12 mouse cellular contexts compared by ENCODE assay signal in genomic region chr14:55338010-55338409, GRCm38 (mm10).
DNase-seq lines count a peak whose midpoint lies in the region; ATAC-seq lines count a peak whose summit lies in the region.
"Had no signal": no experiment of that assay in that cellular context is flagged by ENCODE, and none has a peak within 500 bp of the region (broad histone marks: within the 10 kb centered on the region; RNA-seq: fewer than 3 reads in every experiment).

No protein-coding gene starts in this region.

- 75% methylated on average over 9 of the region's 9 CpGs for WGBS in limb, embryonic 12.5 days
- WGBS in limb, embryonic 10.5 days = 63% methylated on average over 9 of the region's 9 CpGs

- no peak overlapping the region for H3K9ac ChIP-seq in limb, embryonic 12.5 days (replicated peaks)
- H3K9ac ChIP-seq: midbrain, embryonic 12.5 days had no signal

- DNase-seq in cerebellum, postnatal 4 days (ENCODE audit: low spot score in 2 of 2) = no peak
- DNase-seq in limb, embryonic 10.5 days (ENCODE audit: low spot score) = no peak
- peak; percentile 40 to 59 for DNase-seq in cerebellum, postnatal 14 days
- no peak for DNase-seq in right cerebral cortex, postnatal 36 days (ENCODE audit: low spot score in 2 of 2)
- DNase-seq in left cerebral cortex, postnatal 10 days (ENCODE audit: extremely low spot score in 1 of 2, low spot score in 2 of 2) = no peak
- DNase-seq: spleen, adult 18-20 months had no signal

- H3K4me1 ChIP-seq in limb, embryonic 12.5 days (replicated peaks) = no peaks in the 10 kb centered on the region; the same call in 1 of the 2 replicates
- H3K4me1 ChIP-seq in limb, embryonic 10.5 days = no peaks in the 10 kb centered on the region
- H3K4me1 ChIP-seq in megakaryocyte, embryonic 14.5 days = peaks cover 63% of the 10 kb centered on the region

- H3K9me3 ChIP-seq in limb, embryonic 12.5 days = no peaks in the 10 kb centered on the region
- no peaks in the 10 kb centered on the region for H3K9me3 ChIP-seq in limb, embryonic 10.5 days (replicated peaks)
- no peaks in the 10 kb centered on the region for H3K9me3 ChIP-seq in megakaryocyte, embryonic 14.5 days
- H3K9me3 ChIP-seq: midbrain, embryonic 12.5 days had no signal

- no peaks in the 10 kb centered on the region for H3K27me3 ChIP-seq in limb, embryonic 12.5 days
- no peaks in the 10 kb centered on the region for H3K27me3 ChIP-seq in limb, embryonic 10.5 days (ENCODE audit: low read depth, poor library complexity, severe bottlenecking)
- H3K27me3 ChIP-seq in megakaryocyte, embryonic 14.5 days (replicated peaks) = no peaks in the 10 kb centered on the region
- H3K27me3 ChIP-seq: midbrain, embryonic 12.5 days had no signal

- H3K27ac ChIP-seq in limb, embryonic 12.5 days = 0 out of 2 replicates have a peak overlapping the region, but pooled peaks have one; percentile 1
- H3K27ac ChIP-seq in limb, embryonic 10.5 days = no peak overlapping the region
- H3K27ac ChIP-seq: midbrain, embryonic 12.5 days had no signal

- no peak overlapping the region for H3K4me3 ChIP-seq in limb, embryonic 12.5 days (replicated peaks)
- no peak overlapping the region for H3K4me3 ChIP-seq in limb, embryonic 10.5 days
- peak overlapping the region; percentile 80 for H3K4me3 ChIP-seq in megakaryocyte, embryonic 14.5 days (replicated peaks)
- H3K4me3 ChIP-seq: erythroblast, embryonic 14.5 days; midbrain, embryonic 12.5 days had no signal

- intact Hi-C loops in left cerebral cortex, postnatal 10 days (cut with DNase I) = no loop called here

- no peak overlapping the region for H3K4me2 ChIP-seq in limb, embryonic 12.5 days
- H3K4me2 ChIP-seq: midbrain, embryonic 12.5 days had no signal

- H3K36me3 ChIP-seq in limb, embryonic 12.5 days = no peaks in the 10 kb centered on the region
- H3K36me3 ChIP-seq in limb, embryonic 10.5 days = no peaks in the 10 kb centered on the region
- H3K36me3 ChIP-seq in megakaryocyte, embryonic 14.5 days (replicated peaks; ENCODE audit: low read length) = no peaks in the 10 kb centered on the region
- H3K36me3 ChIP-seq: midbrain, embryonic 12.5 days had no signal

- ATAC-seq in cerebellum, adult (ENCODE audit: insufficient number of reproducible peaks, low FRiP score, low TSS enrichment) = peak; percentile 56
- ATAC-seq in limb, embryonic 12.5 days (ENCODE audit: insufficient number of reproducible peaks, insufficient read depth, low FRiP score, low TSS enrichment, low read depth) = no peak
- ATAC-seq: inflammation-experienced regulatory T-cells, adult 6 months had no signal

Comparison
In these comparisons a context has a peak if more than half of its experiments do, and no peak if none do; other contexts are left out.
1. DNase-seq: peak in cerebellum, postnatal 14 days (2 of 2); none in cerebellum, postnatal 4 days (0 of 2), limb, embryonic 10.5 days (single experiment), right cerebral cortex, postnatal 36 days (0 of 2) and left cerebral cortex, postnatal 10 days (0 of 2).